ENCODE assay signal across 20 mouse cellular contexts in the genomic region with DNA sequence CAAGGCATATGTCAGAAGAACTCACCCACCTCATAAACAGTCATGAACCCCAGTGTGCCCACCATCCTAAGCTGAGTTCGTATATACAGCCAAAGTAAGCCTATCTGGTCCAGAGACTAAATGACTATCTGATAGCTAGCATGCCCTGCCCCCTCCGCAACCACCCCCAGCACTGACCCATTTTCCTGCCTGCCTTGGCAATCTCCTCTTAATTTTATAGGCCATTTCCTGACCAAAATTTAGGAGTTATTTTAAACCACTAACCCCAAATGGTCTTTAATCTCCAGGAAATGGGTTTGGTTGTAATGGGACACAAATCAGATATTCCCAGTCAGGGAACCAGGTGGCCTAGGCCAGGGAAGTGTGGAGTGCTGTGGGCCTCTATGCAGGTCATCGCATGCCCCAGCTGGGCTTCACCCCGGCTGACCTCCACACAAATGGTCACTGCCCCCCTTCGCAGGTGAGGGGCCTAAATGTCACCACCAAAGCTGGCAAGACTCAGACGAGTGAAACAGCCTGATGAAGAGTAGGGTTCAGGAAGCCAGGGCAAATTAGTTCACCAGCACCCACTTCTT. TPM values are rescaled to one million over a fixed set of nuclear protein-coding genes. Genes with fewer than 3 reads are reported as not detected.
DNase-seq lines count a peak whose midpoint lies in the region; ATAC-seq and TF ChIP-seq lines count a peak whose summit lies in the region.
"Had no signal": no experiment of that assay in that cellular context is flagged by ENCODE, and none has a peak within 500 bp of the region (broad histone marks: within the 10 kb centered on the region; RNA-seq: fewer than 3 reads in every experiment).

No protein-coding gene starts in this region.

- no peak overlapping the region; the same call in 1 of the 2 replicates for H3K4me3 ChIP-seq in heart, adult 2 months
- no peak overlapping the region for H3K4me3 ChIP-seq in kidney, embryonic 15.5 days (replicated peaks)
- no peak overlapping the region for H3K4me3 ChIP-seq in hindbrain, embryonic 10.5 days
- no peak overlapping the region for H3K4me3 ChIP-seq in hindbrain, embryonic 16.5 days (ENCODE audit: low read length)
- H3K4me3 ChIP-seq: embryonic facial prominence, embryonic 15.5 days; erythroblast, embryonic 14.5 days; forebrain, embryonic 10.5 days had no signal

- H3K27ac ChIP-seq in heart, adult 2 months: peak overlapping the region; percentile 58
- H3K27ac ChIP-seq in kidney, embryonic 15.5 days: no peak overlapping the region
- no peak overlapping the region for H3K27ac ChIP-seq in hindbrain, embryonic 10.5 days
- no peak overlapping the region for H3K27ac ChIP-seq in hindbrain, embryonic 16.5 days (ENCODE audit: low read depth, low read length)
- H3K27ac ChIP-seq: embryonic facial prominence, embryonic 15.5 days; forebrain, embryonic 10.5 days; hindbrain, postnatal 0 days had no signal

- no peak for ATAC-seq in kidney, embryonic 15.5 days (replicated peaks; ENCODE audit: low FRiP score)
- no peak for ATAC-seq in hindbrain, embryonic 16.5 days
- ATAC-seq: forebrain, embryonic 14.5 days; hindbrain, postnatal 0 days had no signal

- peak overlapping the region; percentile 12; the same call in 1 of the 2 replicates for H3K4me2 ChIP-seq in kidney, embryonic 15.5 days
- no peak overlapping the region for H3K4me2 ChIP-seq in hindbrain, embryonic 16.5 days (ENCODE audit: low read length)
- H3K4me2 ChIP-seq: embryonic facial prominence, embryonic 15.5 days had no signal

- H3K4me1 ChIP-seq in heart, adult 2 months (ENCODE audit: control insufficient read depth, insufficient read depth, low read length): peaks cover 45% of the 10 kb centered on the region
- peaks cover 90% of the 10 kb centered on the region for H3K4me1 ChIP-seq in kidney, embryonic 15.5 days
- peaks cover 41% of the 10 kb centered on the region for H3K4me1 ChIP-seq in hindbrain, embryonic 10.5 days (replicated peaks)
- H3K4me1 ChIP-seq in hindbrain, embryonic 16.5 days (ENCODE audit: control insufficient read depth, insufficient read depth, low read depth, low read length): no peaks in the 10 kb centered on the region

- peaks cover 14% of the 10 kb centered on the region for H3K79me2 ChIP-seq in heart, adult 2 months (replicated peaks; ENCODE audit: control insufficient read depth, insufficient read depth, low read length)

- intact Hi-C loops in heart, adult 2 months (cut with DNase I): no loop called here
- intact Hi-C loops in heart, postnatal 25 days (cut with DNase I): no loop called here

- no peaks in the 10 kb centered on the region for H3K9me3 ChIP-seq in kidney, embryonic 15.5 days (replicated peaks)
- no peaks in the 10 kb centered on the region for H3K9me3 ChIP-seq in hindbrain, embryonic 10.5 days
- H3K9me3 ChIP-seq in hindbrain, embryonic 16.5 days (ENCODE audit: control insufficient read depth, low read length): no peaks in the 10 kb centered on the region
- H3K9me3 ChIP-seq: embryonic facial prominence, embryonic 15.5 days; forebrain, embryonic 10.5 days had no signal

- no peak overlapping the region for H3K9ac ChIP-seq in heart, adult 2 months (ENCODE audit: low read depth, low read length)
- H3K9ac ChIP-seq in kidney, embryonic 15.5 days: no peak overlapping the region
- H3K9ac ChIP-seq in hindbrain, embryonic 16.5 days (ENCODE audit: low read depth, low read length): no peak overlapping the region
- H3K9ac ChIP-seq: embryonic facial prominence, embryonic 15.5 days had no signal

- DNase-seq in heart, adult 2 months: no peak
- DNase-seq in heart, postnatal 25 days (ENCODE audit: low spot score): no peak
- no peak for DNase-seq in kidney, adult 8-10 months
- DNase-seq in 416B (ENCODE audit: low read depth): peak; percentile 4
- peak; percentile 68 for DNase-seq in kidney, postnatal 14 days
- no peak for DNase-seq in hindbrain, embryonic 10.5 days (ENCODE audit: low spot score)
- DNase-seq: adrenal gland, adult 2 months; adrenal gland, postnatal 36 days; cerebellum, adult 11 months; cerebellum, adult 8-10 months; cerebellum, postnatal 14 days; embryo, embryonic 11 days; heart, postnatal 10 days had no signal

- H3K36me3 ChIP-seq in heart, adult 2 months (ENCODE audit: control insufficient read depth, insufficient read depth, low read length): peaks cover 23% of the 10 kb centered on the region
- H3K36me3 ChIP-seq in kidney, embryonic 15.5 days: peaks cover 31% of the 10 kb centered on the region
- H3K36me3 ChIP-seq in hindbrain, embryonic 10.5 days: 0 out of 2 replicates have a peak, but pooled peaks cover 3% of the 10 kb centered on the region
- no peaks in the 10 kb centered on the region for H3K36me3 ChIP-seq in hindbrain, embryonic 16.5 days (ENCODE audit: control insufficient read depth, insufficient read depth, low read length)

- TF ChIP-seq EP300 in heart, adult 2 months (IDR thresholded peaks at IDR 0.05; ENCODE audit: insufficient read depth, low read depth, low read length): no peak

- WGBS in heart, adult 2 months: 45% methylated on average over 6 of the region's 6 CpGs
- 44% methylated on average over 6 of the region's 6 CpGs for WGBS in kidney, embryonic 15.5 days
- 87% methylated on average over 6 of the region's 6 CpGs for WGBS in hindbrain, embryonic 10.5 days
- 88% methylated on average over 6 of the region's 6 CpGs for WGBS in hindbrain, embryonic 16.5 days

- H3K27me3 ChIP-seq in heart, adult 2 months (ENCODE audit: control insufficient read depth, insufficient read depth, low read length): no peaks in the 10 kb centered on the region
- no peaks in the 10 kb centered on the region for H3K27me3 ChIP-seq in kidney, embryonic 15.5 days
- peaks cover 27% of the 10 kb centered on the region for H3K27me3 ChIP-seq in hindbrain, embryonic 10.5 days (ENCODE audit: insufficient read depth, poor library complexity, severe bottlenecking)
- H3K27me3 ChIP-seq in hindbrain, embryonic 16.5 days (replicated peaks; ENCODE audit: control insufficient read depth, insufficient read depth, low read length): no peaks in the 10 kb centered on the region
- H3K27me3 ChIP-seq: embryonic facial prominence, embryonic 15.5 days had no signal

- TF ChIP-seq CTCF in heart, adult 2 months (IDR thresholded peaks at IDR 0.05): no peak

- no peak for TF ChIP-seq POLR2A in heart, adult 2 months (IDR thresholded peaks at IDR 0.05; ENCODE audit: insufficient read depth, low read depth, low read length)

RNA-seq across cellular contexts. Expression of a gene that starts 8.5 kb away (rescaled TPM):
- total RNA-seq in heart, adult 2 months (2021): 100 to 1,000 TPM; 139 to 172 TPM
- polyA plus RNA-seq in heart, adult 2 months (2012; rRNA removed): 104 and 139 TPM in 2 replicates
- 100 to 1,000 TPM; 292 to 338 TPM for total RNA-seq in heart, postnatal 25 days (2021)
- 108 and 116 TPM in 2 replicates for polyA plus RNA-seq in kidney, embryonic 15.5 days (2015; fragmentation: Nextera tagmentation; extraction: Ambion mirVana)
- 51.1 and 52.9 TPM in 2 replicates for polyA plus RNA-seq in hindbrain, embryonic 10.5 days (2016; fragmentation: Nextera tagmentation; extraction: Ambion mirVana)
- 28.9 and 42.5 TPM in 2 replicates for polyA plus RNA-seq in hindbrain, embryonic 16.5 days (2015; fragmentation: Nextera tagmentation; extraction: Ambion mirVana)

RNA-seq across cellular contexts. Expression of a gene that starts 8.5 kb away (rescaled TPM):
- total RNA-seq in heart, adult 2 months (2021): 100 to 1,000 TPM; 221 to 311 TPM
- polyA plus RNA-seq in heart, adult 2 months (2012; rRNA removed): 258 and 384 TPM in 2 replicates
- 100 to 1,000 TPM; 537 to 622 TPM for total RNA-seq in heart, postnatal 25 days (2021)
- 297 and 335 TPM in 2 replicates for polyA plus RNA-seq in kidney, embryonic 15.5 days (2015; fragmentation: Nextera tagmentation; extraction: Ambion mirVana)
- 122 and 123 TPM in 2 replicates for polyA plus RNA-seq in hindbrain, embryonic 10.5 days (2016; fragmentation: Nextera tagmentation; extraction: Ambion mirVana)
- polyA plus RNA-seq in hindbrain, embryonic 16.5 days (2015; fragmentation: Nextera tagmentation; extraction: Ambion mirVana): 68.6 and 105 TPM in 2 replicates

Comparison
In these comparisons a context has a peak if more than half of its experiments do, and no peak if none do; other contexts are left out.
1. DNase-seq: peak in 416B (single experiment) and kidney, postnatal 14 days (single experiment); none in heart, adult 2 months (0 of 2), heart, postnatal 25 days (single experiment), kidney, adult 8-10 months (0 of 2) and hindbrain, embryonic 10.5 days (single experiment).